Mouse (Mus musculus) neural tube, embryonic 12.5 days (tissue): ENCODE data around the gene Etnk1. TPM values are rescaled to one million over a fixed set of nuclear protein-coding genes. Genes with fewer than 3 reads are reported as not detected.
"Not testable (repeated sequence)": the region's sequence is repeated elsewhere in the genome, so short reads cannot be mapped to it uniquely, and the experiment has no call there.

Experiments
- ATAC-seq: fragments of 200-750 bp; cut with Nextera tagmentation; 2 replicates; pipeline ENCODE4 v1.8.0; 2017; ENCODE audit warnings: low read depth, mild to moderate bottlenecking, moderate TSS enrichment, moderate library complexity; ENCODE audit not compliant: low FRiP score
- H3K27ac ChIP-seq: fragments of 300-500 bp; sonication (generic); 2 replicates; pipeline ENCODE4 v1.5.1; 2016
- H3K27me3 ChIP-seq: fragments of 300-500 bp; sonication (generic); replicated peaks from 2 replicates; pipeline ENCODE4 v1.6.1; 2016; ENCODE audit warnings: mild to moderate bottlenecking
- H3K36me3 ChIP-seq: fragments of 300-500 bp; sonication (generic); 2 replicates; pipeline ENCODE4 v1.6.1; 2016; ENCODE audit warnings: mild to moderate bottlenecking
- H3K4me1 ChIP-seq: fragments of 300-500 bp; sonication (generic); 2 replicates; pipeline ENCODE4 v1.6.1; 2016
- H3K4me2 ChIP-seq: fragments of 300-500 bp; sonication (generic); replicated peaks from 2 replicates; pipeline ENCODE4 v1.6.1; 2016; ENCODE audit warnings: mild to moderate bottlenecking
- H3K4me3 ChIP-seq: fragments of 300-500 bp; sonication (generic); 2 replicates; pipeline ENCODE4 v1.5.1; 2016
- H3K9ac ChIP-seq: fragments of 300-500 bp; sonication (generic); 2 replicates; pipeline ENCODE4 v1.6.1; 2016; ENCODE audit warnings: mild to moderate bottlenecking
- H3K9me3 ChIP-seq: fragments of 300-500 bp; sonication (generic); 2 replicates; pipeline ENCODE4 v1.6.1; 2016; ENCODE audit warnings: mild to moderate bottlenecking
- WGBS: fragments of 180-500 bp; shearing (Covaris S2); methylation state at CpG from one replicate; pipeline ENCODE4 v1.1.7; 2016; 5-methylcytosine and 5-hydroxymethylcytosine counted together
- polyA plus RNA-seq: library from polyadenylated mRNA; unstranded; fragments of >200 nt; fragmentation: Nextera tagmentation; extraction: Ambion mirVana; gene quantifications from 2 replicates; pipeline ENCODE4 v1.2.1, GENCODE M21; 2016

The Etnk1 gene
- polyA plus RNA-seq, 1 experiment from 2014 or later, result 40.8 TPM

DNA sequence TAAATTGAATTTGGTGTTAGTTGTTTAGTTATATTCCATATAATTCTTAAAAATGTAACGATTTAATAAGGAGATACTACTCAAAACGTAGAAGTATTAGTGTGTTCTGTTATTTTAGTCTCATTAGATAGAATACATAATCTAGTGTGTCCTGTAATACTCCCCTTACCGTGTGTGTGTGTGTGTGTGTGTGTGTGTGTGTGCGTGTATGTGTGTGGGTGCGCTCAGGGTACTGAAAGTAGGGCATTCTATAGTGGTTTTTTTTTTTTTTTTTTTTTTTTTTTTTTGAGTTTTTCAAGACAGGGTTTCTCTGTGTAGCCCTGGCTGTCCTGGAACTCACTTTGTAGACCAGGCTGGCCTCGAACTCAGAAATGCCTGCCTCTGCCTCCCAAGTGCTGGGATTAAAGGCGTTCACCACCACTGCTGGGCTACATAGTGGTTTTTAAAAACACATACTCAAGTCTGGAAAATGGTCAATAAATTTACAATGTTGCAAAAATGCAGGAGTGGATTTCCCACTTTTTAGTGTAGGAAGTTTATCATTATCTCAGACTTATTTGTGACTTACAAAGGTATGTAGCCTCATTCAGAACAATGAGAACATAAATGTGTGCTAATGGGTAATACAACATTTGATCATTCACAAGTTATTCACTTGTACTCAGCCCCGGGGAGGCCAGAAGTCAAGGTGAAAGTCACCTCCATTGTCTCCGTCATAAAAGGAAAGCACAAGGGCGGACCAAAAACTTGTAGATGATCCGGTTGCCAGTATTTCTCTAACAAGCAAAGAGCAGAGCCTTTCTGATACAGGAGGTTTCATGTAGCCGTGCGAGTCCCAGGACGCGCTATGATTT lies 1.4 kb upstream of the Etnk1 start:
- 56% methylated on average over 15 of the region's 15 CpGs for WGBS
- peak overlapping the region; percentile 84 for H3K4me2 ChIP-seq

DNA sequence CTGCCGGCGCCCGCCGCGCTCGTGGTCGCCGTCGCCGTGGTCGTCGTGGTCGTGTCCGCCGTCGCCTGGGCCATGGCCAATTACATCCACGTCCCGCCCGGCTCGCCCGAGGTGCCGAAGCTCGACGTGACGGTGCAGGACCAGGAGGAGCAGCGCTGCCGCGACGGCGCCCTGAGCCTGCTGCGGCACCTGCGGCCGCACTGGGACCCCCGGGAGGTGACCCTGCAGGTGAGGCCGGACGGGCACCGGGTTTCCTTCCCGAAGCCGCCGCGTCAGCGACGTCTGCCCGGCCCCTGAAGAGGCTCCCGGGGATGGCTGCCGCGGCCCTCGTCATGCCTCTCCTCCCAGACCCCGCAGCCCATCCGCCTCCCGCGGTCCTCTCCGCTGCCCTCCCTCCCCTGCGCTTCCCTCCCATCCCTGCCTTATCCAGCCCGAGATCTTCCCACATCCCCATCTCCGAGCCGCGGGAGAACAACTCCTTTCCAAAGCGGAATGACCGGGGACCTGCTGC lies 443 bp downstream of the Etnk1 start:
- H3K4me2 ChIP-seq, result peak overlapping the region; percentile 84
- peaks cover 5% of the 10 kb centered on the region; the same call in 1 of the 2 replicates for H3K36me3 ChIP-seq
- ATAC-seq, result peak; percentile 75
- no peaks in the 10 kb centered on the region for H3K9me3 ChIP-seq
- H3K27ac ChIP-seq, result peak overlapping the region; percentile 84
- H3K9ac ChIP-seq, result peak overlapping the region; percentile 86
- no peaks in the 10 kb centered on the region for H3K27me3 ChIP-seq
- WGBS, result under 1% methylated on average over 60 of the region's 60 CpGs
- peaks cover 25% of the 10 kb centered on the region for H3K4me1 ChIP-seq
- H3K4me3 ChIP-seq, result peak overlapping the region; percentile 86

More for the DNA sequence above, 1.4 kb upstream of the Etnk1 start:
- Histone ChIP-seq H3K9ac (no peak overlapping the region), H3K27ac (no peak overlapping the region), H3K27me3 (no peaks in the 10 kb centered on the region), H3K4me3 (no peak overlapping the region), H3K36me3 (no peaks in the 10 kb centered on the region), H3K4me1 (peaks cover 18% of the 10 kb centered on the region), H3K9me3 (no peaks in the 10 kb centered on the region)
- ATAC-seq, result no peak

DNA sequence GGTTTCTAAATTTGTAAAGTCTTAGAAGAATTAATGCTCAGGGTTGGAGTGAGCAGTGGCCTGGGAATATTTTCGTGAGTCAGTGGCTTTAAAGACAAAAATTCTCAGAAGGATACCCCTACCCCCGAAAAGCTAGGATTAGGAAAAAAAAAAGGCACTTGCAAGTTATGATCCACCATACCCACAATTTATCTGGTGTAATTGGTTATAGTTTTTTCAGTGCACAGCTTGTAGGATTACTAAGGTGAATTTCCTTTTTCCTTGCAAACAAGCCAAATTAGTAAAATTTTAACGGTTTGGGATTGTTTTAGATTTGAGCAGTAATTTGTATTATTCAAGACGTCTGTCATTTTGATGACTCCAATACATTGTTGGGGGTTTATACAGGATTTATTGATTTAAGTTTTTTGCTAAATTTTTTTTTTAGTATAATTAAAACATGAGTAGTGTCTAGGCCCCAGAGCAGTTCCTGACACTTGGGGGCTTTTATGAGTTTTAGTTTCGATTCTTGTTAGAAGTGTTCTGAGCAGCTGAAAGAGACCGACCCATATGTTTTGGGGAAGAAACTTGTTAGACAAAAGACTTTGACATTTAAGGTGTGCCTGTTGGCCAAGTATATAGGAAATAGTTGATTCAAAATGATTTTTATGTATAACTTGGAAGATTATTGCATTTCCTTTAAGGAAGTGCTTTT lies 1.1 kb downstream of the Etnk1 start:
- Histone ChIP-seq H3K27me3 (no peaks in the 10 kb centered on the region), H3K4me3 (peak overlapping the region; percentile 86), H3K4me1 (peaks cover 25% of the 10 kb centered on the region), H3K36me3 (peaks cover 10% of the 10 kb centered on the region; the same call in 1 of the 2 replicates), H3K4me2 (peak overlapping the region; percentile 84), H3K9ac (peak overlapping the region; percentile 86), H3K27ac (peak overlapping the region; percentile 84; the same call in 1 of the 2 replicates), H3K9me3 (no peaks in the 10 kb centered on the region)
- WGBS, result 34% methylated on average over 6 of the region's 6 CpGs
- ATAC-seq, result no peak

DNA sequence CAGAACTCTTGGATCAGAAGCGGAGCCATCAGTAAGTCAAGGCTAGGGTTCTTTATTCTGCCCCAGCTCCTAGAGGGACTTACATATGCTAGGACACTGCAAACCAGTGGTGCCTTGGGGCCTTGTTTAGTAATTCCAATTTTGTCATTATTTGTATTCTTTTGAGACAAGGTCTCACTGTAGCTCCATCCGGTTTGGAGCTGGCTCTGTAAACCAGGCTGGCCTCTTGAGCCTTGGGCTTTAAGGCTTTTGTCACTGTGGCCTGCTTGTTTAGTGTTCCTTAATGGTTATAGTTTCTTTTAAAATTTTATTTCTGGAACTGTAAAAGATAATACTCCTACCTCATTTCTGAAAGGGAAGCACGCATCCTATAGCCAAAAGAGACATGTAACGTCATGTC lies 2.4 kb downstream of the Etnk1 start:
- no peaks in the 10 kb centered on the region for H3K27me3 ChIP-seq
- peak overlapping the region; percentile 84 for H3K4me2 ChIP-seq
- no peak for ATAC-seq
- peaks cover 11% of the 10 kb centered on the region; the same call in 1 of the 2 replicates for H3K36me3 ChIP-seq
- no peak overlapping the region for H3K27ac ChIP-seq
- 83% methylated on average over 4 of the region's 4 CpGs for WGBS
- H3K9ac ChIP-seq, result no peak overlapping the region
- H3K9me3 ChIP-seq, result no peaks in the 10 kb centered on the region
- H3K4me1 ChIP-seq, result peaks cover 25% of the 10 kb centered on the region
- no peak overlapping the region for H3K4me3 ChIP-seq

DNA sequence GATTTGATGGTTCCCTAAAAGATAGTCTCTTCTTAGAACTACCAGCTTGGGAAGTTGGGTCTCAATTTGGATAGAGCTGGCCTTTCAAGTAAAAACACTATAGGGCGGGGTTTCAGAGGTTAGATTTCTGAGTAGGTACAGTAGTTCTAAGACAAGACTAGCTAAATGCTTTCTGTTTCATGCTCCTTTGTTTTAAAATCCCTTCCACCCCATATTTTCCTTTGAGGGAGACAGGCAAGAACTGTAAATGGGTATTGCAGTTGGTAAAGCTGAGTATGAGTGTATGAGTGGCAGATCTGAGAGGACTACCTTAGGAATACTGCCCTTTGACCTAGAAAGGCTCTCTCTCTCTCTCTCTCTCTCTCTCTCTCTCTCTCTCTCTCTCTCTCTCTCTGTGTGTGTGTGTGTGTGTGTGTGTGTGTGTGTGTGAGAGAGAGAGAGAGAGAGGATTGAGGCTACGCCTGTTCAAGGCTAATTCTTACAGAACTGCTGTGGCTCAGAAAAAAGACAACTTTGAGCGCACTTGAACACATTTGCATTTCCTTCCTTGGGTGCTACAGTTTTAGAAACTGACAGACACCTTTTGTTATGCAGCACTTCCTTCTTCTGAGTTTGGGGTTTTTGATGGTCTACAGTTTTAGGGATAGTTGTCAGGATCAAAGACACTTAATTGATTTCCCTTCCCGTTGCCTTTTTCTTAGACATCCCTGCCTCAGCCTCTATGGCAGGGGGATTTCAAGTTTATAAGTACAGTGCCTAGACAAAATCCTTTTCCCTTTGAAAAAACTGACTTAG lies 3.3 kb downstream of the Etnk1 start:
- ATAC-seq, result no peak
- Histone ChIP-seq H3K27me3 (no peaks in the 10 kb centered on the region), H3K9me3 (no peaks in the 10 kb centered on the region), H3K4me1 (peaks cover 25% of the 10 kb centered on the region), H3K4me2 (no peak overlapping the region), H3K9ac (no peak overlapping the region), H3K27ac (no peak overlapping the region), H3K4me3 (no peak overlapping the region), H3K36me3 (peaks cover 11% of the 10 kb centered on the region; the same call in 1 of the 2 replicates)
- WGBS, result 81% methylated on average over 4 of the region's 4 CpGs

DNA sequence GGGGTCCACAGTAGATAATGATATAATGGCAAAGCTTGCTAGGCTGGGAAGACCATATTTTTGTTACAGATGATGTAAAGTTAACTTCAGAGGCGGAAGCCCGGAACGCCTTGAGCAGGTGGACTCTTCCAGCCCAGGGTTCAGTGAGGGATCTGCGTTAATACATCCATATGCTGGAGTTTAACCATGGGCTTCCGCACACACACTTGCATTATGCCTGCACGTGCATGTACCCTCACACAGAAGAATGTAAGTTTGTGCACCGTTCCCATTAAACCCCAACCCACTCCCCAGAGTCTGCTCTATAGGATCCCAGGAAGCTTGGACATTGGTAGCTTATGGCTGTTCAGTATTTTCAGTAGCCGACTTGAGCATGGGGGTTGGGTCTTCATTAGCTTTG lies 4.0 kb downstream of the Etnk1 start:
- ATAC-seq, result no peak

DNA sequence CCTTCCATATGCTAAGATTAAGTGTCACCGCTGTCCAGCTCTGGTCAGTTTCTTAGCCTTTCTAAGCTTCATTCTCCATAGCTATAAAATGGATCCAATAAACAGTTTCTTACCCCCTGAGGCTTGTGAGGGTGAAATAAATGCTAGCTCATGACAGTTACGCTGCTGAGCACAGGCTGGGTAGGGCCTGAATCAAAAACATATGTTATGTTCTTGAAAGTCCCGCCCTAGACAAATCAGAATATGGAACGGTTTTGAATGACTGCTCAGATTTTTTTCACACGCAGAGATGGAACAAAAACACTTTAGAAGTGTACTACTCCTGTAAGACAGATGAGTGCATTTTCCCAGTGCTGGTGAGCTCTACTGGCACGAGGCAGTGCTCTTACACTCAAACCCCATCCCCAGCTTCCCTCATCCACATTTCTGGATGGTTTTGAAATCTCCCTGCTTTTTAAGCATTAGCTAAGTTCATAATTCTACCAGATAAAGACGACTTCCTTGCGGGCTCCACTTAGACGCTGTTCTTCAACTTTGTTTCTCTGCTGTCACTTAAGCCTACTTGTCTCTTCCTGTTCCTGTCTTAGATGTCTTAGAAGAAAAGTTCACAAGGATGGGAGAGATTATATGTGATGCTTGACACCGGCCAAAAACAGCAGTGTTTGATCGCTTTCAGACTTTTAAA lies 4.9 kb downstream of the Etnk1 start:
- H3K36me3 ChIP-seq, result peaks cover 11% of the 10 kb centered on the region; the same call in 1 of the 2 replicates
- no peak for ATAC-seq
- no peak overlapping the region for H3K9ac ChIP-seq
- no peaks in the 10 kb centered on the region for H3K27me3 ChIP-seq
- H3K27ac ChIP-seq, result no peak overlapping the region
- peaks cover 22% of the 10 kb centered on the region for H3K4me1 ChIP-seq
- 87% methylated on average over 11 of the region's 11 CpGs for WGBS
- no peak overlapping the region for H3K4me2 ChIP-seq
- H3K4me3 ChIP-seq, result no peak overlapping the region
- H3K9me3 ChIP-seq, result no peaks in the 10 kb centered on the region

More for the DNA sequence above, 4.0 kb downstream of the Etnk1 start:
- H3K4me3 ChIP-seq, result no peak overlapping the region
- no peak overlapping the region for H3K4me2 ChIP-seq
- H3K27me3 ChIP-seq, result no peaks in the 10 kb centered on the region
- peaks cover 11% of the 10 kb centered on the region; the same call in 1 of the 2 replicates for H3K36me3 ChIP-seq
- no peaks in the 10 kb centered on the region for H3K9me3 ChIP-seq
- peaks cover 25% of the 10 kb centered on the region for H3K4me1 ChIP-seq
- H3K27ac ChIP-seq, result no peak overlapping the region
- 96% methylated on average over 8 of the region's 8 CpGs for WGBS
- H3K9ac ChIP-seq, result no peak overlapping the region

DNA sequence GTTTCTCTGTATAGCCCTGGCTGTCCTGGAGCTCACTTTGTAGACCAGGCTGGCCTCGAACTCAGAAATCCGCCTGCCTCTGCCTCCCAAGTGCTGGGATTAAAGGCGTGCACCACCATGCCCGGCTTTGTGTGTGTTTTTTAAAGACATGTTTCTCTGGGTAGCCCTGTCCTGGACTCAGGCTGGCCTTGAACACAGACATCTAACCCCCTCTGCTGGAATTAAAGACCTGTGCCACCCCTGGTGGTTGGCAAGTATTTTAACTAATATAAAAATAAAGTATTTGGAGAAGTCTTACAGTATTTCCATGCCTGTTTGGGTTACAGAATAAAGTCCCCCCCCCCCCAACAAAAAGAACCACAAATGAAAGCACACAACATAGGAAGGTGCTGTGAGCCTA lies 5.7 kb downstream of the Etnk1 start:
- H3K9me3 ChIP-seq, H3K27me3 ChIP-seq, H3K4me3 ChIP-seq, ATAC-seq, H3K4me2 ChIP-seq, H3K9ac ChIP-seq, H3K27ac ChIP-seq: not testable (repeated sequence)
- Histone ChIP-seq H3K4me1 (peaks cover 22% of the 10 kb centered on the region), H3K36me3 (peaks cover 11% of the 10 kb centered on the region; the same call in 1 of the 2 replicates)
- 93% methylated on average over 4 of the region's 4 CpGs for WGBS

DNA sequence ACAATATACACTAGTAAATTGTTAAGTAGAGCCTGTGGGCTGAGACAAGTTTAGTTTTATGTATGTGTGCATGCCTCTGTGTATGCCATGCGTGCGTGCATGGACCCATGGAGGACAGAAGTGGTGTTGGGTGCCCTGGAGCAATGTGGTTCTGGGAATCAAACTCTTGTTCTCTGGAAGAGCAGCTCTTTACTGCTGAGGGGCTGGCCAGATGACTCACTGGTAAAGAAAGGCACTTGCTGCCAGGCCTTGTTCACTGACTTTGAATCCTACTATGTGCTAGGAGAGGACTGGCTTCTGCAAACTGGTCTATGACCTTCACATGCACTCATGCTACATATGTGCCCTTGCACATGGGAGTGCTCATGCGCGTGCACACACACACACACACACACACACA lies 7.2 kb downstream of the Etnk1 start:
- Histone ChIP-seq H3K9me3 (no peaks in the 10 kb centered on the region), H3K27me3 (no peaks in the 10 kb centered on the region), H3K27ac (no peak overlapping the region), H3K4me1 (peaks cover 15% of the 10 kb centered on the region), H3K4me2 (no peak overlapping the region), H3K9ac (no peak overlapping the region), H3K36me3 (peaks cover 11% of the 10 kb centered on the region; the same call in 1 of the 2 replicates), H3K4me3 (no peak overlapping the region)
- no peak for ATAC-seq
- 94% methylated on average over 4 of the region's 4 CpGs for WGBS

DNA sequence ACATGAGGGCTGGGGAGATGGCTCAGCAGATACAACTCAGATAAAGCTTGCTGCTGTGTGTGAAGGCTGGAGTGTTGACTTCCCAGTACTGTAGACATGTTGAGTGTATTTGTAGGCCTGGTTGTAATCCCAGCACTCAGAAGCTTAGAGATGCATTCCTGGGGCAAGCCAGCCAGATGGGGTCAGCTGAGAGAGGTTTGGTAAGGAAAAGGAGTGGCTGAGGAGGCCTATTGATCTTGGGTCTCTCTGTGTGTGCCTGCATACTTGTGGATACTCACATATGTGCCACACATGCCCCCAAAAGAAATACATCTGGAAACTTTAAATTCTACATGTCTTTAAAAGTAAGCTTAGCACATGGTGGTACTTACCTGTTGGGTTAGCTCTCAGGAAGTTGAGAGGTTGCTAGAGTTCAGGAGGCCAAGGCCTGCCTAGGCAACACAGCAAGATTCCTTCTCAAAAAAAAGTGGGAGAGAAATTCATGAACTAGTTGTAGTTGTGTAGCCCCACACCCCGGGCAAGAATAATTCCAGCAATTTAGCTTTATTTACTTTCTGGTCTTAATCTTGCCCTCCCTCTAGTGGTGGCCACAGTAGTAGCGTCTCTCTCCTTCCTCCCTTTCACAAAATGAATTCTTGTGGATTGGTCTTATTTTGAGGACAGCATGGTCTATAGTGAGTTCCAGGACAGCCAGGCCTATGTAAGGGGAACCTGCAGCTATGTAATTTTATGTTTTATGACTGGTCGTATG lies 8.1 kb downstream of the Etnk1 start:
- H3K36me3 ChIP-seq, result peaks cover 11% of the 10 kb centered on the region; the same call in 1 of the 2 replicates
- H3K27me3 ChIP-seq, result no peaks in the 10 kb centered on the region
- no peaks in the 10 kb centered on the region for H3K9me3 ChIP-seq
- H3K27ac ChIP-seq, result no peak overlapping the region
- no peak overlapping the region for H3K4me2 ChIP-seq
- H3K9ac ChIP-seq, result no peak overlapping the region
- H3K4me3 ChIP-seq, result no peak overlapping the region
- peaks cover 10% of the 10 kb centered on the region; the same call in 1 of the 2 replicates for H3K4me1 ChIP-seq
- ATAC-seq, result no peak; the same call in 1 of the 2 replicates
- 53% methylated on average over 3 of the region's 3 CpGs for WGBS

DNA sequence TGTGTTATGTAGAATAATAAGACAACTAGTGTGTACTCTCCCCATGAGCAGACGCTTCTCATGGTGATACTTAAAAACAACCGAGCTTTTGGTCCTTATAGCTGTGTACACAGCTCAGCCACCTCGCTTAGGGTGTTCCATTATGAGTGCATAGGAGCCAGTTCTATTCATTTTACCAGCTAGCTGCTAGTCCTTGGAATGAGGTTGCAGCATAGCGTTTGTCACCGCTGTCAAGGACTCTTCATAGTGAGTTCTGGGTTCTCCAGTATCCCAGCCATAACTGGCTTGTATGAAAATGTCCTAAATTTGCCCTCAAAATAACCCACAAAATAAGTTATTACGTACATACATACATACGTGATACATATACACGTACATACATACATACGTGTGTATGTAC lies 9.1 kb downstream of the Etnk1 start:
- WGBS, result 96% methylated on average over 9 of the region's 9 CpGs
- no peak overlapping the region for H3K9ac ChIP-seq
- H3K9me3 ChIP-seq, result no peaks in the 10 kb centered on the region
- H3K27ac ChIP-seq, result no peak overlapping the region
- peaks cover 16% of the 10 kb centered on the region; the same call in 1 of the 2 replicates for H3K36me3 ChIP-seq
- H3K4me3 ChIP-seq, result no peak overlapping the region
- no peaks in the 10 kb centered on the region for H3K27me3 ChIP-seq
- H3K4me1 ChIP-seq, result peaks cover 10% of the 10 kb centered on the region; the same call in 1 of the 2 replicates
- ATAC-seq, result no peak
- H3K4me2 ChIP-seq, result no peak overlapping the region
